21 mouse cellular contexts compared by ENCODE assay signal in the genomic region with DNA sequence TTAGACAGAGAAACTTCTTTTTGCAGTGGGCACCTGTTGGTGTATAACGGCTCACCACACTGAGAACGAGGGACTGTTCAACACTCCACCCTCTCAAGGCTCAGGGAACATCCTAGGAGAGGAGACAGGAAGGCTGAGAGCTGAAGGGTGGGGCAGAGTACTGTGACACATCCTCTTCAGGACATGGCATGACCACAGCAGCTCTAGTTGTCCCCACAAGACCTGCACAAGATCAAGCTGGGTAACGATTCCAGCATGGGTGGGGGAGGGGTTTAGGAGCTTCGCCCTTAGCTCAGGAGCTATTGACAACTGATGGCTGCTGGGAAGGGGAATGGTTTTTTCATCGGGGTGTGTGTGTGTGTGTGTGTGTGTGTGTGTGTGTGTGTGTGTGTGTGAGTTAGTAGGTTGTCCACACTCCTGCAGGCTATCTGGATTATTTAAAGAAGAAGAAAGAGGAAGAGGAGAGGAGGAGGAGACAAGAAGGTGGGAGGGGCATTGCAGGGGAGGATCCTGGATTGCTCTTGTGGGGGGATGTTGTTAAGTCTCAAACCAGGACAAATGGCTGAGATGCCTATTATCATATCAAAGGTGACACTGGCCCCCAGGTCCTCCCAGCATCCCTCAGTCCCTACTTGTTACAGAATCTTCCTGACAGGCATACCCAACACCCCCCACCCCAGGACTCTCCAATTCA. TPM values are rescaled to one million over a fixed set of nuclear protein-coding genes. Genes with fewer than 3 reads are reported as not detected.
DNase-seq lines count a peak whose midpoint lies in the region; ATAC-seq lines count a peak whose summit lies in the region.
"Had no signal": no experiment of that assay in that cellular context is flagged by ENCODE, and none has a peak within 500 bp of the region (broad histone marks: within the 10 kb centered on the region; RNA-seq: fewer than 3 reads in every experiment).

No protein-coding gene starts in this region.

- peak; percentile 48 to 65 for DNase-seq in heart, postnatal 10 days
- no peak for DNase-seq in heart, adult 8-10 months (ENCODE audit: low spot score)
- DNase-seq in 3134 (ENCODE audit: extremely low read depth, insufficient read length, low spot score) = peak; percentile 29
- peak; percentile 56 for DNase-seq in ES-CJ7 (ENCODE audit: low read depth, low spot score)
- no peak for DNase-seq in thymus, postnatal 14 days
- no peak for DNase-seq in gastrocnemius, postnatal 14 days
- DNase-seq: adrenal gland, adult 8-10 months; cerebellum, adult 18-20 months; cerebellum, postnatal 25 days; embryo, embryonic 11 days; kidney, adult 2 months; kidney, postnatal 10 days; layer of hippocampus, postnatal 36 days; lung, adult 18-20 months; lung, postnatal 4 days; thymus, postnatal 36 days had no signal

- intact Hi-C loops in heart, postnatal 10 days (cut with DNase I) = no loop called here
- intact Hi-C loops in gastrocnemius, postnatal 14 days (cut with DNase I; ENCODE audit: low total_unique reads) = no loop called here

- peak; percentile 82 for ATAC-seq in granulocyte monocyte progenitor cell, adult 5-6 weeks (replicated peaks; ENCODE audit: poor library complexity, severe bottlenecking)
- ATAC-seq: forebrain, embryonic 14.5 days; liver, embryonic 12.5 days had no signal

RNA-seq across cellular contexts. Expression of a gene that starts 1.6 kb away (rescaled TPM):
- under 1 TPM in 1 of 2 experiments, not detected in 1; 0.10 TPM for total RNA-seq in heart, postnatal 10 days (2021)
- under 1 TPM in 3 of 4 experiments, not detected in 1; 0.16 to 0.60 (median 0.41) TPM for total RNA-seq in heart, adult 8-10 months (2022)
- total RNA-seq in granulocyte monocyte progenitor cell, adult 5-6 weeks (2014; fragmentation: Nextera tagmentation) = not detected in 2 replicates
- not detected in 2 replicates for total RNA-seq in granulocyte monocyte progenitor cell, adult 5-6 weeks (2017)
- under 1 TPM; 0.06 to 0.09 TPM for total RNA-seq in gastrocnemius, postnatal 14 days (2021)
- total RNA-seq: layer of hippocampus, adult 18-20 months; midbrain, postnatal 0 days had no signal

RNA-seq across cellular contexts. Expression of a gene that starts 43.2 kb away (rescaled TPM):
- total RNA-seq in heart, postnatal 10 days (2021) = 100 to 1,000 TPM; 206 to 222 TPM
- total RNA-seq in heart, adult 8-10 months (2022) = 100 to 1,000 TPM; 273 to 347 (median 313) TPM
- 25.6 and 32.1 TPM in 2 replicates for total RNA-seq in granulocyte monocyte progenitor cell, adult 5-6 weeks (2014; fragmentation: Nextera tagmentation)
- 18.3 and 33.1 TPM in 2 replicates for total RNA-seq in granulocyte monocyte progenitor cell, adult 5-6 weeks (2017)
- total RNA-seq in gastrocnemius, postnatal 14 days (2021) = 10 to 100 TPM; 48.5 to 80.7 TPM

Comparison
In these comparisons a context has a peak if more than half of its experiments do, and no peak if none do; other contexts are left out.
1. DNase-seq: peak in heart, postnatal 10 days (2 of 2), 3134 (single experiment) and ES-CJ7 (single experiment); none in heart, adult 8-10 months (single experiment), thymus, postnatal 14 days (single experiment) and gastrocnemius, postnatal 14 days (single experiment).